Mouse (Mus musculus) layer of hippocampus, postnatal 25 days (tissue): ENCODE data around the gene Orc4. TPM values are rescaled to one million over a fixed set of nuclear protein-coding genes. Genes with fewer than 3 reads are reported as not detected.
"Not testable (repeated sequence)": the region's sequence is repeated elsewhere in the genome, so short reads cannot be mapped to it uniquely, and the experiment has no call there.

ENCODE experiments used
- DNase-seq, 2 experiments: peaks; one replicate each; pipeline ENCODE4 v3.0.0; 2022; ENCODE audit warnings: mixed read lengths in 2 of 2, low spot score in 1 of 2; ENCODE audit errors: extremely low spot score in 1 of 2
- total RNA-seq, 2 experiments: library from RNA; stranded (reverse); gene quantifications; 2 replicates each; pipeline ENCODE4 v1.2.3; 2021

Gene Orc4
- 10 to 100 TPM; 67.1 to 75.6 TPM for total RNA-seq

DNA sequence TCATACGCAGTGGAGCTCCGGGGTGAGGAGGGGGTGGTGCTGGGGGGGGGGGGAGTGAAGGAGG is at the start of gene Orc4:
Gene Orc4, minus strand, starts transcription at position 26 of the 64 bp plus-strand sequence.
- no peak for DNase-seq

- DNase-seq, result no peak
Measured at GRCm38 (mm10) chr2:48990322-48990721, 40.2 kb upstream of the Orc4 start.

DNA sequence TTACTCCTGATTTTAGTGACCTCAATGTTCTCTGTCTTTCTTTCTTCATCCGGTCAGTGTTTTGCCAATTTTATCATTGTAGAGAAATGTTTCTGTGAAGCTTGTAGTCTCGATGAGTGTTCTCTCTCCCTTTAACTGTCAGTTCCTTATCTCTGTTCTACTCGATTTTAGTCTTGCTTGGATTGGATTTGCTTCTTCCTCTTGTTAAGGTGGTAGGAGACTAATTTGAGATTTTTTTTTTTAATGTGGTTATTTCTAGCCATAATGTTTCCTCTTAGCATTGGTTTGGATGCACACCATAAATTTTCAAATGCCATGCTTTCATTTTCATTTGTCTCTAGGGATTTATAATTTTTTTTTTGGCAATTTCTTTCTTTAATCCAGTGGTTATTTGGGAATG is 28.8 kb upstream of the Orc4 start:
- DNase-seq, result no peak

DNA sequence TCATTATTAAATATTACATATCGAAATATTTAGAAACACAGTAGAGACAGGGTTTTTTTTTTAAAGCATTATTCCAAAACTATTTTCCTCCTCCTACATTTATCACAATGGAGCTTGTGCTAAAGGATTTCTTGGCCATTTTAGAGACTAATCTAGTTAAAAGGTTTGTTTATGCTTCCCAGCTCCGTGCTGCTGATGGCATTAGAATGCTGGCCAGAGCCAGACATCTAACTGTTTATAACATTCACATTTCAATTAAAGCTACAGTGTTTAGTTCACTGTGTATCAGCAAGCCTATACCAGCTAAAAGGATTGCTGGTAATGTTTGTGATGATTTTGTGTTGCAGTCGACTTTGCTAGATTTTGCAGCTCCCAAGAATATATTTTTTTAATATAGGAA is 6.5 kb upstream of the Orc4 start:
- no peak for DNase-seq

GRCm38 (mm10) chr2:48950316-48950880 is 321 bp upstream of the Orc4 start:
- DNase-seq, result no peak

DNA sequence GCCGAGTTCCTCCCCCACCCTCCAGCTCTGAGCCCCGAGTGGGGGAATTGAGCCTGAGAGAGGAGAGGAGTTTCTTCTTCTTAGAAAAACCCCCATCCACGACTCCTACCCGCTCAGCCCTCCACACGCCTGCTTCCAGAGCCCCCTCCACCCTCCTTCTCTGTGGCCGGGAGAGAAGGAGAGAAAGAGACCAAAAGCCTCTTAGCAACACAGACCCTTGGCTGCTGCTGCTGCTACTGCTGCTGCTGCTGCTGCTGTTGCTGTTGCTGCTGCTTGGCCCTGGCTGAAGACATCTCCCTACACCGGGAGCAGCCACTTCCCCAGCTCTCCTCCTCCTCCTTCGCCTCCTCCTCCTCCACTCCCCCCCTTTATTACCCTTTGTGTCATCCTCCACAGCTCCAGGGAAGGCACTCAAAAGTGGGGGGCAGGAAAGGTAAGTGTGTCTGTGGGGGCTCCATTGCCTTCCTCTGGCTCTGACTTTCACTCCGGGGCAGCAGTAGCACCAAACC is 280 bp downstream of the Orc4 start:
- peak; percentile 14 to 44 for DNase-seq

DNA sequence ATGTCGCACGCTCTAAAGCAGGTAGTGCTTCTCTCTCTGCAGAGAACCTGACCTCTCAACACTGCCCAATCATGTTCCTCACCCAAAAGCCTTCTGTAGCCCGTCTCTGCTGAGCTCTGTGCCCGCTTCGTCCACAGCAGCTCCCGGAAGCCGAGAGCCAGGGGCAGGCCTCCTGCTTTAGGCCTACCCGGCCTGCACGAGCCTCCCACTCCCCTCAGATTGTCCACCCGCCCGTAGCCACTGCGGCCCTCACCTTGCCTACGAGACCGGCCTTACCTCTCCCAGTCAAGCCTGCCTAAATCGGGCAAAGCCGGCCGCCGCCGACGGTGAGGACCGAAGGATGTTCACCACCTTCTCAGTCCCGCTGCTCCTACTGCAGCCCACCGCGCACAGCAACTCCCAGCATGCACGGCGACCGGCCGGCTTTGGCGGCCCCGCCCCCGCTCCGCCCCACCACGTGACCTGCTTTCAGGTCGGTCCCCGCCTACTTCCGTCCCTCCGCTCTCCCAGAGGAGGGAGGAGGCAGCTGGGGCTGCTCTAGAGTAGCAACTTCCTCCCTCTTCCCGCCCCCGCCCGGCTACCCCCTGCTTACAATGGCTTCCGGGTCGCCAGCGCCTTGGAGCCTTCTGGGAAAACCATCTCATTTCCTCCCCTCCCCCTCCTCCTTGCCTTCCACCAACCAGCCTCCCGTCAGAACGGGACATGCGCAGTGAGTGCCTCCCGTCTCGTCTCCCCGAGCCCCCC is 1.1 kb downstream of the Orc4 start, which contains the start of gene Mbd5:
Gene Mbd5, plus strand, starts transcription at position 668 of the 744 bp plus-strand sequence.
- peak; percentile 89 to 96 for DNase-seq

- DNase-seq, result no peak
Measured at GRCm38 (mm10) chr2:48947761-48948160, 2.3 kb downstream of the Orc4 start.

- DNase-seq, result no peak
Measured at GRCm38 (mm10) chr2:48935058-48935457, 15.0 kb downstream of the Orc4 start.

DNA sequence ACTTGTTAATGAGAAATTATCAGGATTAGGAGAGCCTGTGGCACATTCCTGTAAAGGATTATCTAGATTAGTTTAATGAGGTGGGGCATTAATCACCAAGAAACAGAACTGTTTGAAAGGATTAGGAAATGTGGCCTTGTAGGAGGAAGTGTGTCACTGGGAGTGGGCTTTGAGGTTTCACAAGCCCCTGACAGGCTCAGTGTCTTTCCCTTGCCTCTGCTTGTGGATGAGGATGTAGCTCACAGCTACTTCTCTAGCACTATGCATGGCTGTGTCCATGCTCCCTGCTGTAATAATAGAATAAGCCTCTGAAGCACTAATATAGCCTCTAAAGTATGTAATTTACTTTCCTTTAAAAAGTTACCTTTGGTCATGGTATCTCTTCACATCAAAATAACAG is 34.2 kb downstream of the Orc4 start:
- DNase-seq, result no peak

- no peak for DNase-seq
Measured at GRCm38 (mm10) chr2:48914185-48914584, 35.9 kb downstream of the Orc4 start.

DNA sequence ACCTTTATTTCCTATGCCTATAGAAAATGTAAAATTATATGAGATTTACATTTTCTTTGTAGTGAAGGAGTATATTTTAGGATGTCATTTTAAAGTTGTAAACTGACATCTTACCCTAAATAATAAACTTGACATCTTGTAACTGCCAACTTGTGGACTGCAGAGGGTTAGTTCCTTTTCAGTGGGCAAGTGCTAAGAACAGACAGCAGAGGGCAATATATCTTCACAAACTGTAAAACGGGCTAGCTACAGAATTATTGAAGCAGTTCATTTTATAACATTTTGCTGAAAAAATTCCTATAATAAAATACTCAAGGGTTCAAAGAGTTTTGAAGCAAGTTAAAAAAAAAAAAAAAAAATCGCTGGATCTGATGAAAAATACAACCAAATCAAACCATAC is 41.2 kb downstream of the Orc4 start:
- no peak for DNase-seq

DNA sequence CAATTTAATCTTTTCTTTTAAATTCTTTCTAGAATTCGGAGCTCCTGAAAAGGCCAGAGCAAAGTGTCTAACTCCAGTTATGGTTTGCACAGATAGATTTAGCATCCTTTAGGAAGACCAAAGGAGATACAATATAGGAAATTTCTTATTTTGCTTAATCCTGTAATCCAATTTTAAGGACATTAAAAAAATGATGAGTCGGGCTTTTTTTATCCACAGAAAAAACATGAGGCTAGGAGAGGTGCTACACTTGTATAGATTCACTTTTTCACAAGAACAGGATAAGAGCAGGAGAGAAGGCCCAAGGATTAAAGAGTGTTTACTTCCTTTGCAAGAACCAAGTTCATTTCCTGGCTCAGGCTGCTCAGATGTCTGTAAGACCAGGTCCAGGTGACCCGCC is 54.9 kb downstream of the Orc4 start:
- no peak for DNase-seq

DNA sequence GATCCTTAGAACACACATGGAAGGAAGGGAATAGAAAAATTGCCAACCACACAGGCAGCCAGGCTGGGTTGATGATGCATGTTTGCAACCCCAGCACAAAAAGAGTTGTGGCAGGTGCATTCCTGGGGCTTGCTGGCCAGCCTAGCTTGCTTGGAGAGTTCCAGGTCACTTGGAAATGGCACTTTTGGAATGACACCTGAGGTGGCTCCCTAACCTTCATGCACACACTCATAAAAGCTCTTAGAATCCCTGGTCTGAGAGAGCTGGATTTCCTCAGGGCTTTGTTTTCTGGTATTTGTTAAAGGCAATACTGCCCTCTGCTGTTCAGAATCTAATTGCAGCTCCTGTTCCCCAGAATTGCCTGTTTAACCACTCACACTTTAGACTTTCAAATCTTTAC is 64.1 kb downstream of the Orc4 start:
- DNase-seq, result peak; percentile 43 to 67

DNA sequence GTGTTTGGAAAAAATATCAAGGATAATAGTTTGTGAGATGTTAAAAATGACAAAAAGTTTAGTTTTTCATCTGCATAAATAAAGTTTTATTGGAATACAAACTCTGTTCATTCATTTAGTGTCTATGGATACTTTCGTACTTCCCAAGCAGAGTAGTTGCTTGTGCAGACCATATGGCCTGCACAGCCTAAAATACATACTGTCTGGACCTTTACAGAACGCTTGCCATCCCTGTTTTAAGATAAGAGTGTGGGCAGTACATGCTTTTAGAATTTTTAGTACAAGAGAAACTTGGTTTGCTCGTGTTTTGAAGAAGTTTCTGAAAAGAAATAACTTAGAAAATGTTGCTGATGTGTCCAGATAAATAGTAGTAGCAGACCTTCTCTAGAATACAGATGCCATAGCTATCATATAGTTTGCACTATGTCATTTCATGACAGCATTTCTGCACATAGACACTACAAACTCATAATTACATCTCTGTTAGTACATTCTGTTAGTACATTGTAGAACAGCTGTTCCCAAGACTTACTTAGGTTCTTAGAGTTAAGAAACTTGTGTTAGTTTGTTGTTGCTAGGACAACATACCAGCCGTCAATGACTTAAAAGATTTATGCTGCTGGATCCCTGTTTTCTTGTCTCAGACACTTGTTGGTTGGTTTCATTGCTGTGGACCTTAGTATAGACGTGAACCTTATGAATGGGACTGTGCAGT is 81.7 kb downstream of the Orc4 start:
- DNase-seq, result no peak

GRCm38 (mm10) chr2:48865596-48865995 is 84.5 kb downstream of the Orc4 start:
- DNase-seq, result not testable (repeated sequence)

Other genes starting within 250 kb of the Orc4 start
- gene Acvr2a, start 136.2 kb downstream of the Orc4 start, total RNA-seq, result 10 to 100 TPM; 40.1 to 44.6 TPM
- 100 to 1,000 TPM; 101 to 125 TPM for gene Mbd5, start 769 bp downstream of the Orc4 start, total RNA-seq